Mouse (Mus musculus) MN1 (cell line): ENCODE data around the gene Cdh24.
"Not testable (repeated sequence)": the region's sequence is repeated elsewhere in the genome, so short reads cannot be mapped to it uniquely, and the experiment has no call there.

ENCODE experiments used
- DNase-seq: peaks from one replicate; pipeline ENCODE4 v3.0.0-alpha.2; 2016; ENCODE audit warnings: low spot score

Cdh24 gene

GRCm38 (mm10) chr14:54642224-54642944 lies 1.2 kb upstream of the Cdh24 start:
- DNase-seq, result no peak

DNA sequence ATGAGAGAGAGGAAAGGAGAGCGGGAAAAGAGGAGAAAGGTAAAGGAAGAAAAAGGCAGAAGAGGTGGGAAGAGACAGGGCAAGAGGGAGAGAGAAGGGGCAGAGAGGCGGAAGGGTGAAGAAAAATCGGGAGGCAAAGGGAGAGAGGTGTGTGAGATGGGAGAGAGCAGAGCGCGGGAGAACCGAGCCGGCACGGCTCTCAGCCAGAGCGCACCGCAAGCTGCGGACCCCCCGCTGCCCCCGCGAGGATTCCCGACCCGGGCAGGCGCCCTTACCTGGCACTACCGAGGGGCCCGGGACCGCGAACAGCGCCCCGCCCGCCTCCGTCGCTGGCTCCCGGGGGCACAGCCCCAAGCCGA lies 239 bp downstream of the Cdh24 start, which contains the start of gene Gm17606:
Gene Gm17606, plus strand, starts transcription at position 7 of the 359 bp plus-strand sequence.
- DNase-seq, result no peak

- no peak for DNase-seq
These were observed 1.0 kb downstream of the Cdh24 start for GRCm38 (mm10) chr14:54640121-54640520.

- no peak for DNase-seq
These were observed 3.0 kb downstream of the Cdh24 start for GRCm38 (mm10) chr14:54638210-54638609.

DNA sequence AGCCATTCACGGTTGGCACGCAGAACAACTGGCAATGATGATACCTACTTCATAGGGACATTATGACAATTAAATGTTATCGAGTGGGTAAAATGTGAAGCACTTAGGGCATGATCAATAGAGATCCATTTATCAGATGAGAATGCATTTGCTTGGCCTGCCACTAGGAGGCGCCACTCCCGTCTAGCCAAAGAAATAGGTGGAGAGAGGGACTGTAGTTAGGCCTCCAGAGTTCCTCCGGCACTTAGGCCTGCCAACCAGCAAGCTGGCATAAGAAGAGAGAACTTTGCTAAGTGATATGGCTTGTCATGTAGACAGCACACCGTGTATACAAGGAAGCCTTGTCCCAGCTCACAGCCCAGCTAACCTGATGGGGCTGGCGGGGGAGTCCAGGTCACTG lies 4.2 kb downstream of the Cdh24 start:
- peak; percentile 44 for DNase-seq

- DNase-seq, result peak; percentile 27
These were observed 7.0 kb downstream of the Cdh24 start for GRCm38 (mm10) chr14:54634182-54634581.

- DNase-seq, result no peak
These were observed 8.9 kb downstream of the Cdh24 start for GRCm38 (mm10) chr14:54632252-54632651.

DNA sequence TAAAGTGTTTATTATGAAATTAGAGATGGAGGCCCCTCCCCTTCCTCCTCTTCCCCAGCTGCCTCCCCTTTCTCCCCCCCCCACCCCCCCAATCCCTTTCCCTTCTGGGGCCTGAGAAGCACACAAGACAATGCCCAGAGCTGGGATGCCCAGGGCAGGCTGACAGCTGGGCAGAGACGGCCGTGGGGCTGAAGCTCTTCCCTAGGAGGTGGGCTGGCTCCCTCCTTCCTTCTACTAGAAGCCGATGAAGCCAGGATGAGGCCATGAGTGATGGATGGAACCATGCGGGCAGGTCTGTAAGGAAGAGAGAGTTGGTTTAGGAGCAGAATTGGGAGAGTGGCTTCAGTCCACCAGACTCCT lies 9.9 kb downstream of the Cdh24 start:
- no peak for DNase-seq

- DNase-seq, result no peak
These were observed 10.5 kb downstream of the Cdh24 start for GRCm38 (mm10) chr14:54630583-54631239.

DNA sequence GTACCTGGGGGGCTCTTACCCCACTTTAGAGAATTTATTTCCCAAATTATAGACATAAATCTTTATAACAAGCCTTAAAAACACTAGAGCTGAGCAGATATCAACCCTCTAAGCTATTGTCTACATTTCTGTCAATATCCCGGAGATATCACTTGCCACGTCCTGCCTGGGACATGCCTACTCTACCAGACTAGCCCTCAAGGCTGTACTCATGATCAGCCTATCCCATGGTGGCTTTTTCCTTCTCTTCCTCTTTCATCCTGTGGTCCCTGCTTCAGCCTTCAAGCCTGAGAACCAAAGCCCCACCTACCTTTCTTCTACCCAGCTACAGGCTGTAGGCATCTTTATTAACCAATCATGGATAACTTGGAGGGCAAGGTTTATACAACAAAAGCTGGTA lies 11.4 kb downstream of the Cdh24 start:
- no peak for DNase-seq

DNA sequence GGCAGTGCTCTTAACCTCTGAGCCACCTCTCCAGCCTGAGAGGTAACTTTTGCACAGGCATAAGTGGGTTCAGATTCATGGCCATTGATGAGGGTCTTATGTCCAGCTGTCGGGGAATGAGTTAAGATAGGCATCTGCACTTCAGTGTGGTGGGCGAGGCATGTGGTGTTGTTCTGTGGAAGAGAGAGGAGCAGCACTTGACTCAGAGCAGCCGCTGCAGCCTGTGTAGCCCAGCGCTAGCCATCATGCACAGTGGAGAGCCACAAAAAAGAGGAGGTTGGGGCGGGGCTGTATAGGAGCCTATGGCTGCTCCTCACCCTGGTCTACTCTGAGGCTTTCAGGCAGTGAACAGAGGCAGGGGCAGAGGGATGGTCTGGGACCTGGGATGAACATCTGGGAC lies 13.1 kb downstream of the Cdh24 start:
- DNase-seq, result no peak

GRCm38 (mm10) chr14:54624976-54625375 lies 16.2 kb downstream of the Cdh24 start:
- no peak for DNase-seq

DNA sequence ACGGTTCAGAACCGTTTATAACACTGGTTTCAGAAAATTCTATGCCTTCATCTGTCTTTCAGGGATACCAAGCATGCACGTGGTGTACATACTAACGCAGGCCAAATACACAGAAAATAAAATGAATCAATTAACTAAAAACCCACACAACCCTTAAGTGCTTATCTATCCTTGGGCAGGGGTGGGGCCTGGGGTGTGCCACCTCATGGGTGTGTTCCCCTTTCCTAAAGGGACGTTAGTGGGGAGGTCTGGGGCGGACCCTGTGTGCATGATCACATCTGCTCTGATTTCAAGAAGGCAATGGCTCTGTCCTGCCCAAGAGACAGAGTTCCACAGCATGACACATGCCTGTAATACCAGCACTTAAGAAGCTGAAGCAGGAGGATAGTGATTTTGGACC lies 17.8 kb downstream of the Cdh24 start:
- DNase-seq, result no peak

- DNase-seq, result no peak
These were observed 20.0 kb downstream of the Cdh24 start, which contains the start of gene Psmb11 for GRCm38 (mm10) chr14:54621133-54621532. Gene Psmb11, plus strand, starts transcription at chr14:54621433.

DNA sequence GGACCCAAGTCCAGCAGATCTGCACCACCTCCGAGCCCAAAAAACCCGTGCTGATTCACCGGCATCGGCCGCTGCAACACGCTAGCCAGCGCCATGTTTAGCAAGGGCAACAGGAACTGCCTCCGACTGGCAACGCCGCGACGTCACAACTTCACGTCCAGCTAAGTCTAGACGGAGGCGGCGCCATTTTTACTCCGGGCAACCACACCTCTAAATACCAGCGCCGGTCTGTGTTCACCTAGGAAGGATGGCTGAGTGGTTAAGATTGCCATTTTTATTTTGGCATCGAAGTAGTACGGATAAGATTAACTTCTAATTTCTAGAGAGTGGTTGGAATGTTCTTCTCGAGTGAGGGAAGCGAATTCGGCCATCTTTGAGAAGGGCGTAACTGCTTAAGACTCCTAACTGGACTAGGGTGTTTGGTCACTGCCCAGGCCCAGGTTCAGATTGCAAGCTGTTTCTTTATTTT lies 23.2 kb downstream of the Cdh24 start, which contains the start of gene Psmb5:
Gene Psmb5, minus strand, starts transcription at position 126 of the 469 bp plus-strand sequence.
- peak; percentile 92 for DNase-seq

DNA sequence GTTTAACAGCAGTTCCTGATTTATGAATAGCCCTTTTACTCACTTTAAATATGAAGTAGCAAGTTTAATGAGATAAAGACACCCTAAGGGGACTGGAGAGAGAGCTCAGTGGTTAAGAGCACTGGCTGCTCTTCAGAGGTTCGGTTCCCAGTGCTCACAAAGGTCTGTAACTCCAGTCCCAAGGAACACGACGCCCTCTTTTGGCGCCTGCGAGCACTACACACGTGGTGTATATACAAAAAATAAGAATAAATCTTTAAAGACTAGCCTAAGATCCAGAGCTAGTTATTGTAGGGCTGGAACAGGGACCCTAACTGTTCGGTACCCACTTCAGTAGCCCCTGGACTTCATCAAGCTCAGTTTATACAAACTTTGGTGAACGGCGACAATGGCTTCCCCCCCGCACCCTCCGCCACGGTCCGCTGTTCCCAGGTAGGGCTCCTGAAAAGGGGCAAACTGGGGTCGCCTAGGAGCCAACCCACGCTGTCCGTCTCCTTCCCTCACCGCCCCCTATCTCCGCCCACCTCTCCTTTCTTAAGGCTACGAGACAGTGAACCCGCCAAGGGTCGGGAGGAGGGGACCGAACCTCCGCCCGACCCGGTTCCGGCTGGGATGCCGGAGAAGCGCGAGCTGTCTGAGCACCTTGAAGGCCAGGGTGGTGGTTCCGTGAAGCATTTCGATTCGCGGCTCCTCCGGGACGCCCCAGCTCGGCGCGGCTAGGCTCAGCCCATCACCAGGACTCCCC lies 23.8 kb downstream of the Cdh24 start:
- DNase-seq, result peak; percentile 36

DNA sequence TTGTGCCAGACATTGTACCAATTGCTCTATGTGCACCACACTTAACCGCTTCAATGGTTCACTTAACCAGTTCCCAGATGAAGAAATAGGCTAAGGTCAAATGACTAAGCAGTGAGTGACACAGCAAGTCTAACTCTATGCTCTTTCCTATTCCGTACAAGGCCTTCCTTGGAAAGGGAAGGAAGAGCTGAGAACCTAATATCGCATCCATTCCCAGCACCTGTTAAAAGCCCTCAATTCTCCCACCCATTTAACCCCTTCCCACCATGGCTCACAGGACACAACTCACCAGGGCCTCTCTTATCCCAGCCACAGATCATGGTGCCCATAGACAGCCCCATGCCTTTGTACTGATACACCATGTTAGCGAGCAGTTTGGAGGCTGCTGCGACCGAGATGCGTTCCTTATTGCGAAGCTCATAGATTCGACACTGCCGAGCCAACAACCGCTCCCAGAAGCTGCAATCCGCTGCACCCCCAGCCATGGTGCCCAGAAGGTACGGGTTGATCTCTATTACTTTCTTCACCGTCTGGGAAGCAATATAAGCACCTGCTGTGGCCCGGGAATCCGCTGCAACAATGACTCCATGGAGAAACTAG lies 24.8 kb downstream of the Cdh24 start:
- no peak for DNase-seq

GRCm38 (mm10) chr14:54614130-54614529 lies 27.0 kb downstream of the Cdh24 start:
- DNase-seq, result not testable (repeated sequence)

DNA sequence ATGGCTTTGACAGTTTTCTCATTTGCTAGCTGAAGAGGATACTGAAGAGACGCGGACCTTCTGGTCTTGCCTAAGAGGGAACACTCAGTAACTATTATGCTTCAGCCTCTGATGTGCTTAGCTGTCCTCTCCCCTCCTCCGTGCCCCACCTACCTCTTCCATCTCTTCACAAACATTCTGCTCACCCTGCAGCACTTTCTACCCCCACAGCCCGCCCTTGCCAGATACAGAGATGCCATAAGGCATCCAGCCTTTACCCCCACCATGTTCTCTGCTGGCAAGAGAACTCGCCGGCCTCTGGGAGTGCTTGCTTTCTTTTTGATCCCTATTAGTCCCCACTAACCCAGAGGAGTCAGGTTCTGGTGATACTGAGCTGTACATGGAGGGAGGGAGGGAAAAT lies 30.5 kb downstream of the Cdh24 start:
- no peak for DNase-seq

GRCm38 (mm10) chr14:54609962-54610361 lies 31.2 kb downstream of the Cdh24 start:
- DNase-seq, result peak; percentile 30

DNA sequence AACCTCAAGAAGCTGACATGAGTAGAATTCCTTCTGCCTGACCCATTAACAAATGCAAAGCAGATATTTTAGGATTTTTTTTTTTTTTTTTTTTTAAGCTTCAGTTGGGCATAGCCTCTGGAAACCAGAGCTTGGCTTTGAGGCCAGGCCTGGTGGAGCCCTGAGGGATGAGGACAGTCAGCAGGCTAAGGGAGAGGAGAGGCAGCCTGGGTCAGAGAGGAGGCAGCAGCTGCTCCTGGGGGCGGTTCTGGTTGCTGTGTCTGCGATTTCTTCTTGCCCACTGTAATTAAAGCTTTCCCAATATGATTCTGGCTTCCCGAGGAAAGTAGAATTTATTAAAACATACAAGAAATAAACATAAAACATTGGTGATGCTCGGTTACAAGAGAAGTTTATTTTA lies 31.9 kb downstream of the Cdh24 start:
- DNase-seq, result no peak

- DNase-seq, result no peak
These were observed 33.9 kb downstream of the Cdh24 start for GRCm38 (mm10) chr14:54607226-54607625.
